Mouse (Mus musculus) neural tube, embryonic 15.5 days (tissue): ENCODE data around the gene Pip5k1b. TPM values are rescaled to one million over a fixed set of nuclear protein-coding genes. Genes with fewer than 3 reads are reported as not detected.

ENCODE experiments used
- ATAC-seq: fragments of 200-750 bp; cut with Nextera tagmentation; 2 replicates; pipeline ENCODE4 v1.8.0; 2017; ENCODE audit warnings: mild to moderate bottlenecking, moderate TSS enrichment, moderate library complexity; ENCODE audit not compliant: low FRiP score
- H3K27ac ChIP-seq: fragments of 300-500 bp; sonication (generic); replicated peaks from 2 replicates; pipeline ENCODE4 v1.5.1; 2015; ENCODE audit warnings: mild to moderate bottlenecking, inconsistent platforms
- H3K27me3 ChIP-seq: fragments of 300-500 bp; sonication (generic); replicated peaks from 2 replicates; pipeline ENCODE4 v1.6.1; 2015; ENCODE audit warnings: inconsistent platforms
- H3K36me3 ChIP-seq: fragments of 300-500 bp; sonication (generic); 2 replicates; pipeline ENCODE4 v1.6.1; 2015; ENCODE audit warnings: inconsistent platforms
- H3K4me1 ChIP-seq: fragments of 300-500 bp; sonication (generic); 2 replicates; pipeline ENCODE4 v1.6.1; 2015; ENCODE audit warnings: inconsistent platforms
- H3K4me2 ChIP-seq: fragments of 300-500 bp; sonication (generic); 2 replicates; pipeline ENCODE4 v1.6.1; 2015; ENCODE audit warnings: inconsistent platforms, mild to moderate bottlenecking, moderate library complexity
- H3K4me3 ChIP-seq: fragments of 300-500 bp; sonication (generic); replicated peaks from 2 replicates; pipeline ENCODE4 v1.5.1; 2015; ENCODE audit warnings: mild to moderate bottlenecking, inconsistent platforms
- H3K9ac ChIP-seq: fragments of 300-500 bp; sonication (generic); replicated peaks from 2 replicates; pipeline ENCODE4 v1.6.1; 2015; ENCODE audit warnings: mild to moderate bottlenecking, inconsistent platforms
- H3K9me3 ChIP-seq: fragments of 300-500 bp; sonication (generic); replicated peaks from 2 replicates; pipeline ENCODE4 v1.6.1; 2016; ENCODE audit warnings: inconsistent platforms
- WGBS: fragments of 180-500 bp; shearing (Covaris S2); methylation state at CpG from one replicate; pipeline ENCODE4 v1.1.7; 2015; ENCODE audit warnings: mixed read lengths; 5-methylcytosine and 5-hydroxymethylcytosine counted together
- polyA plus RNA-seq: library from polyadenylated mRNA; unstranded; fragments of >200 nt; fragmentation: Nextera tagmentation; extraction: Ambion mirVana; gene quantifications from 2 replicates; pipeline ENCODE4 v1.2.1, GENCODE M21; 2015

Pip5k1b gene
- polyA plus RNA-seq, 1 experiment from 2014 or later, result 1.6 TPM

GRCm38 (mm10) chr19:24528129-24528730 is 27.4 kb downstream of the Pip5k1b start:
- Histone ChIP-seq H3K9ac (no peak overlapping the region), H3K4me3 (no peak overlapping the region), H3K27me3 (no peaks in the 10 kb centered on the region), H3K4me1 (no peaks in the 10 kb centered on the region), H3K27ac (no peak overlapping the region), H3K36me3 (no peaks in the 10 kb centered on the region), H3K9me3 (no peaks in the 10 kb centered on the region), H3K4me2 (no peak overlapping the region)
- ATAC-seq, result no peak
- 88% methylated on average over 4 of the region's 4 CpGs for WGBS

- WGBS, result 89% methylated on average over 5 of the region's 5 CpGs
- no peaks in the 10 kb centered on the region for H3K27me3 ChIP-seq
Observed at GRCm38 (mm10) chr19:24527613-24527948, 28.1 kb downstream of the Pip5k1b start.

GRCm38 (mm10) chr19:24526731-24527612 is 28.7 kb downstream of the Pip5k1b start:
- WGBS, result 85% methylated on average over 15 of the region's 15 CpGs
- Histone ChIP-seq H3K27me3 (no peaks in the 10 kb centered on the region), H3K27ac (no peak overlapping the region), H3K9ac (no peak overlapping the region), H3K4me3 (no peak overlapping the region), H3K9me3 (no peaks in the 10 kb centered on the region), H3K36me3 (no peaks in the 10 kb centered on the region), H3K4me2 (no peak overlapping the region), H3K4me1 (no peaks in the 10 kb centered on the region)
- no peak for ATAC-seq

More at GRCm38 (mm10) chr19:24527613-24527948, 28.1 kb downstream of the Pip5k1b start:
- no peaks in the 10 kb centered on the region for H3K4me1 ChIP-seq
- no peak overlapping the region for H3K4me2 ChIP-seq
- no peak for ATAC-seq
- no peak overlapping the region for H3K27ac ChIP-seq
- no peak overlapping the region for H3K4me3 ChIP-seq
- no peaks in the 10 kb centered on the region for H3K36me3 ChIP-seq
- H3K9me3 ChIP-seq, result no peaks in the 10 kb centered on the region
- H3K9ac ChIP-seq, result no peak overlapping the region

- no peak overlapping the region for H3K4me2 ChIP-seq
- 70% methylated on average over 15 of the region's 15 CpGs for WGBS
- no peak overlapping the region for H3K27ac ChIP-seq
- H3K9ac ChIP-seq, result no peak overlapping the region
- no peaks in the 10 kb centered on the region for H3K27me3 ChIP-seq
- ATAC-seq, result no peak
- H3K9me3 ChIP-seq, result no peaks in the 10 kb centered on the region
- no peak overlapping the region for H3K4me3 ChIP-seq
- H3K4me1 ChIP-seq, result no peaks in the 10 kb centered on the region
- H3K36me3 ChIP-seq, result no peaks in the 10 kb centered on the region
Observed at GRCm38 (mm10) chr19:24523476-24524313, 32.0 kb downstream of the Pip5k1b start.

GRCm38 (mm10) chr19:24521997-24522396 is 33.7 kb downstream of the Pip5k1b start:
- H3K9me3 ChIP-seq, result no peaks in the 10 kb centered on the region
- no peak overlapping the region for H3K27ac ChIP-seq
- ATAC-seq, result no peak
- H3K4me1 ChIP-seq, result no peaks in the 10 kb centered on the region
- no peak overlapping the region for H3K9ac ChIP-seq
- H3K27me3 ChIP-seq, result no peaks in the 10 kb centered on the region
- H3K4me3 ChIP-seq, result no peak overlapping the region
- 88% methylated on average over 7 of the region's 7 CpGs for WGBS
- no peaks in the 10 kb centered on the region for H3K36me3 ChIP-seq
- H3K4me2 ChIP-seq, result no peak overlapping the region

- no peak overlapping the region for H3K4me2 ChIP-seq
- H3K27me3 ChIP-seq, result no peaks in the 10 kb centered on the region
- no peaks in the 10 kb centered on the region for H3K9me3 ChIP-seq
- ATAC-seq, result no peak
- no peak overlapping the region for H3K9ac ChIP-seq
- H3K4me1 ChIP-seq, result no peaks in the 10 kb centered on the region
- H3K36me3 ChIP-seq, result no peaks in the 10 kb centered on the region
- no peak overlapping the region for H3K4me3 ChIP-seq
- no peak overlapping the region for H3K27ac ChIP-seq
- 73% methylated on average over 9 of the region's 9 CpGs for WGBS
Observed at GRCm38 (mm10) chr19:24521146-24521545, 34.5 kb downstream of the Pip5k1b start.

- Histone ChIP-seq H3K27me3 (no peaks in the 10 kb centered on the region), H3K9ac (no peak overlapping the region), H3K27ac (no peak overlapping the region), H3K4me1 (no peaks in the 10 kb centered on the region), H3K9me3 (no peaks in the 10 kb centered on the region), H3K4me3 (no peak overlapping the region), H3K36me3 (no peaks in the 10 kb centered on the region), H3K4me2 (no peak overlapping the region)
- WGBS, result 92% methylated on average over 6 of the region's 6 CpGs
- no peak for ATAC-seq
Observed at GRCm38 (mm10) chr19:24519732-24520409, 35.8 kb downstream of the Pip5k1b start.

- Histone ChIP-seq H3K27ac (no peak overlapping the region), H3K4me3 (no peak overlapping the region), H3K9me3 (no peaks in the 10 kb centered on the region), H3K9ac (no peak overlapping the region), H3K4me1 (no peaks in the 10 kb centered on the region), H3K4me2 (no peak overlapping the region), H3K36me3 (no peaks in the 10 kb centered on the region), H3K27me3 (no peaks in the 10 kb centered on the region)
- no peak for ATAC-seq
Observed at GRCm38 (mm10) chr19:24518384-24518783, 37.3 kb downstream of the Pip5k1b start.

- Histone ChIP-seq H3K27me3 (no peaks in the 10 kb centered on the region), H3K4me2 (no peak overlapping the region), H3K27ac (no peak overlapping the region), H3K36me3 (no peaks in the 10 kb centered on the region), H3K4me3 (no peak overlapping the region), H3K9ac (no peak overlapping the region), H3K4me1 (no peaks in the 10 kb centered on the region), H3K9me3 (no peaks in the 10 kb centered on the region)
- no peak for ATAC-seq
- WGBS, result 85% methylated on average over 7 of the region's 7 CpGs
Observed at GRCm38 (mm10) chr19:24517057-24517456, 38.6 kb downstream of the Pip5k1b start.

- no peak for ATAC-seq
- no peak overlapping the region for H3K4me2 ChIP-seq
- H3K9ac ChIP-seq, result no peak overlapping the region
- H3K4me1 ChIP-seq, result no peaks in the 10 kb centered on the region
- H3K36me3 ChIP-seq, result no peaks in the 10 kb centered on the region
- H3K27ac ChIP-seq, result no peak overlapping the region
- 0 out of 2 replicates have a peak, but pooled peaks cover 5% of the 10 kb centered on the region for H3K27me3 ChIP-seq
- no peaks in the 10 kb centered on the region for H3K9me3 ChIP-seq
- H3K4me3 ChIP-seq, result no peak overlapping the region
- 92% methylated on average over 3 of the region's 3 CpGs for WGBS
Observed at GRCm38 (mm10) chr19:24515941-24516340, 39.7 kb downstream of the Pip5k1b start.
